Mouse (Mus musculus) heart, embryonic 14.5 days (tissue): ENCODE measurements around the gene Ahdc1. TPM values are rescaled to one million over a fixed set of nuclear protein-coding genes. Genes with fewer than 3 reads are reported as not detected.

Experiments
- ATAC-seq: fragments of 200-750 bp; cut with Nextera tagmentation; 2 replicates; pipeline ENCODE4 v1.8.0; 2017; ENCODE audit warnings: low read depth, moderate TSS enrichment; ENCODE audit not compliant: insufficient number of reproducible peaks, insufficient read depth, low FRiP score
- H3K27ac ChIP-seq, 2 experiments: fragments of 200-500 bp in 1 of 2; fragments of 300-500 bp in 1 of 2; sonication (generic) in 1 of 2; replicated peaks in 1 of 2; 2 replicates each; pipeline ENCODE4 v1.5.1; 2012 to 2014; ENCODE audit warnings: low read depth in 2 of 2, low read length in 2 of 2, control low read depth in 1 of 2, mild to moderate bottlenecking in 1 of 2, mixed read lengths in 1 of 2; ENCODE audit not compliant: control insufficient read depth in 1 of 2, insufficient read depth in 1 of 2
- H3K27me3 ChIP-seq: fragments of 300-500 bp; sonication (generic); 2 replicates; pipeline ENCODE4 v1.6.1; 2014; ENCODE audit warnings: mild to moderate bottlenecking, low read length, control low read depth; ENCODE audit not compliant: control insufficient read depth, insufficient read depth
- H3K36me3 ChIP-seq: fragments of 300-500 bp; sonication (generic); 2 replicates; pipeline ENCODE4 v1.6.1; 2014; ENCODE audit warnings: mild to moderate bottlenecking, control low read depth, low read length, mixed read lengths; ENCODE audit not compliant: control insufficient read depth, insufficient read depth
- H3K4me1 ChIP-seq, 2 experiments: fragments of 200-500 bp in 1 of 2; fragments of 300-500 bp in 1 of 2; sonication (generic) in 1 of 2; 2 replicates each; pipeline ENCODE4 v1.6.1; 2012 to 2014; ENCODE audit warnings: low read length in 2 of 2, control low read depth in 1 of 2, mixed read lengths in 1 of 2; ENCODE audit not compliant: control insufficient read depth in 2 of 2, insufficient read depth in 2 of 2
- H3K4me2 ChIP-seq: fragments of 300-500 bp; sonication (generic); 2 replicates; pipeline ENCODE4 v1.6.1; 2014; ENCODE audit warnings: mild to moderate bottlenecking, low read length
- H3K4me3 ChIP-seq, 2 experiments: fragments of 200-500 bp in 1 of 2; fragments of 300-500 bp in 1 of 2; sonication (generic) in 1 of 2; 2 replicates each; pipeline ENCODE4 v1.5.1; 2012 to 2014; ENCODE audit warnings: low read length in 2 of 2, mild to moderate bottlenecking in 2 of 2, control low read depth in 1 of 2, low read depth in 1 of 2, moderate library complexity in 1 of 2; ENCODE audit not compliant: control insufficient read depth in 1 of 2, insufficient read depth in 1 of 2
- H3K9ac ChIP-seq: fragments of 300-500 bp; sonication (generic); 2 replicates; pipeline ENCODE4 v1.6.1; 2014; ENCODE audit warnings: mild to moderate bottlenecking, low read length
- H3K9me3 ChIP-seq: fragments of 300-500 bp; sonication (generic); 2 replicates; pipeline ENCODE4 v1.6.1; 2016; ENCODE audit warnings: low read length, control low read depth; ENCODE audit not compliant: control insufficient read depth
- WGBS: fragments of 180-500 bp; shearing (Covaris S2); extraction: QIAGEN DNeasy Blood & Tissue Kit; methylation state at CpG from one replicate; pipeline ENCODE4 v1.1.7; 2014; 5-methylcytosine and 5-hydroxymethylcytosine counted together
- polyA plus RNA-seq: library from polyadenylated mRNA; unstranded; fragments of >200 nt; fragmentation: Nextera tagmentation; extraction: Ambion mirVana; gene quantifications from 2 replicates; pipeline ENCODE4 v1.2.1, GENCODE M21; 2014

Gene Ahdc1
- polyA plus RNA-seq, 1 experiment from 2014 or later: 9.0 TPM

- ATAC-seq: no peak
- Histone ChIP-seq H3K27ac (peak overlapping the region in 1 of 2 experiments; percentile 79; a peak in 1 of 4 replicates), H3K4me1 (peaks cover 54 to 78% of the 10 kb centered on the region in 2 experiments), H3K27me3 (no peaks in the 10 kb centered on the region), H3K36me3 (peaks cover 16% of the 10 kb centered on the region), H3K9ac (peak overlapping the region; percentile 54), H3K4me3 (no peak overlapping the region), H3K4me2 (no peak overlapping the region), H3K9me3 (no peaks in the 10 kb centered on the region)
- WGBS: 2% methylated on average over 2 of the region's 2 CpGs
Observed at GRCm38 (mm10) chr4:133026826-133027375, 15.8 kb downstream of the Ahdc1 start.

DNA sequence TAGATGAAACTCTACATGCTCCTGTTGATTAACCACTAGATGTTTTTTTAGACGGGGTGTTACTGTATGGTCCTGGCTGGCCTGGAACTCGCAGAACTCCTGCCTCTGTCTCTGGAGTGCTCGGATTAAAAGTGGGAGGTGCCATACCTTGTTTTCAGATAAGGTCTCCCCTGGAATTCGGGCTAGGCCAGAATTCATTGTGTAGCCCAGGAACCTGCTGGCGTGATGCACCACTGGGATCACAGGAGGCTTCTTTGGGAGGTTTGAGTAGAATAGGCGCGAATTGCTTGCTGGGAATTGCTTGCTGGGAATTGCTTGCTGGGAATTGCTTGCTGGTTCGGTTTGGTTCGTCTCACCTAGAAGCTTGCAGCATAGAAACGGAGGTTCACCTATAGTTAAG is 16.7 kb downstream of the Ahdc1 start:
- H3K4me1 ChIP-seq: peaks cover 47 to 70% of the 10 kb centered on the region in 2 experiments
- no peak overlapping the region for H3K4me2 ChIP-seq
- 43% methylated on average over 10 of the region's 10 CpGs for WGBS
- H3K9ac ChIP-seq: 0 out of 2 replicates have a peak overlapping the region, but pooled peaks have one; percentile 9
- H3K27me3 ChIP-seq: no peaks in the 10 kb centered on the region
- H3K36me3 ChIP-seq: peaks cover 21% of the 10 kb centered on the region
- no peak for ATAC-seq
- H3K27ac ChIP-seq: peak overlapping the region in 1 of 2 experiments; percentile 79; a peak in 1 of 4 replicates
- no peaks in the 10 kb centered on the region for H3K9me3 ChIP-seq
- H3K4me3 ChIP-seq: no peak overlapping the region

DNA sequence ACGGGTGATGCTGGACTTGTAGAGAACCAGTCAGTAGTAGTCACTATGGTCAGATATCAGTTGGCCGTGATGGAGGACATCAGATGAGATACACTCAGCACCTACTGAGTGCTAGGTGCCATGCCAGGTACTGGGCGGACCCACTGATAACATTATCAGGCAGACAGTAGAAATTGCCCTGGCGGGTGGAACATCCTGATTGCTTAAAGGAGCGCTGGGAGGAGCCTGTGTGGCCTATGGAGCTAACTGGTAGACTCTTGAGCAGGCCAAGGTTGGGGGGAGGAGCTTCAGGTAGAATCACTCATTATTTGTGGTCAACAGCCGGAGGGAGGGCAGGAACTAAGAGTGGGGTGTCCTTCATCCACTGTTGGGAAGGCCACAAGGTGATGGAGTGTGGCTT is 17.1 kb downstream of the Ahdc1 start:
- no peaks in the 10 kb centered on the region for H3K27me3 ChIP-seq
- WGBS: 67% methylated on average over 6 of the region's 6 CpGs
- no peaks in the 10 kb centered on the region for H3K9me3 ChIP-seq
- H3K36me3 ChIP-seq: peaks cover 21% of the 10 kb centered on the region
- no peak overlapping the region for H3K4me3 ChIP-seq
- no peak for ATAC-seq
- H3K4me1 ChIP-seq: peaks cover 43 to 65% of the 10 kb centered on the region in 2 experiments
- no peak overlapping the region for H3K4me2 ChIP-seq
- 0 out of 4 replicates have a peak overlapping the region, but pooled peaks of 1 of the 2 experiments have one; percentile 11 for H3K27ac ChIP-seq
- 0 out of 2 replicates have a peak overlapping the region, but pooled peaks have one; percentile 9 for H3K9ac ChIP-seq

- Histone ChIP-seq H3K9me3 (no peaks in the 10 kb centered on the region), H3K4me1 (peaks cover 37 to 58% of the 10 kb centered on the region in 2 experiments), H3K9ac (no peak overlapping the region), H3K36me3 (peaks cover 21% of the 10 kb centered on the region), H3K4me2 (no peak overlapping the region), H3K4me3 (no peak overlapping the region), H3K27ac (no peak overlapping the region), H3K27me3 (no peaks in the 10 kb centered on the region)
- 83% methylated on average over 6 of the region's 6 CpGs for WGBS
- no peak for ATAC-seq
Observed at GRCm38 (mm10) chr4:133028875-133029274, 17.8 kb downstream of the Ahdc1 start.

DNA sequence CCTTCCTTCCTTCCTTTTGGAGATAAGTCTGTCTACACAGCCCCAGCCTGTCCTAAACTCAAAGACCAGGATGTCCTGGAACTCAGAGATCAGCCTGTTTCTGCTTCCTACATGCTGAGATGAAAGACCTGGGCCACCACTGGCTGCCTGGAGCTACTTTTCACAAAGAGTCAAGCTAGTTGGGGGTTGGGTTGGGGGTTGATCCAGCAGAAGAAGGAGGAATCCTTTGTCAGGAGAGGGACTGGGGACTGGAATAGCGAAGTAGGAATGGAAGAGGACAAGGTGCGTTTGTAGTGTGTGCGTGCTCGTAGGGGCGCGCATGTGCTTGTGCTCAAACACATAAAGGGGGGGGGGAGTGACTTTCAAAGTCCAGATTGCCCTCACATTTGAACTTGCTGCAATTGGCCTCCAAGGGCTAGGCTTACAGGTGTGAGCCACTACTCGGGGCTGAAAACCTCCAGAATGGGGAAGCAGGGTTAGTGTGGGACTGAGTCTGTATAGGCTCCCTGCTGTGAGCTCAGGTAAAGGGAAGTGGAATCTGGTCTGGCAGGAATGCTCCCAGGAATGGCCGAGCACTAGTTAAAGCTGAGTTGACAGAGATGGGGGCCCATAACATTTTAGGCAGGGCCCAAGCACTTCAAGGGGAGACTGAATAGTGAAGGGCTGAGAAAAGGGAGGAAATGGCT is 21.5 kb downstream of the Ahdc1 start:
- no peak overlapping the region for H3K4me3 ChIP-seq
- H3K4me1 ChIP-seq: peaks cover 32 to 57% of the 10 kb centered on the region in 2 experiments
- ATAC-seq: no peak
- H3K9ac ChIP-seq: no peak overlapping the region
- H3K27ac ChIP-seq: no peak overlapping the region
- no peak overlapping the region for H3K4me2 ChIP-seq
- peaks cover 13% of the 10 kb centered on the region; the same call in 1 of the 2 replicates for H3K36me3 ChIP-seq
- 92% methylated on average over 8 of the region's 8 CpGs for WGBS
- H3K9me3 ChIP-seq: no peaks in the 10 kb centered on the region
- no peaks in the 10 kb centered on the region for H3K27me3 ChIP-seq

DNA sequence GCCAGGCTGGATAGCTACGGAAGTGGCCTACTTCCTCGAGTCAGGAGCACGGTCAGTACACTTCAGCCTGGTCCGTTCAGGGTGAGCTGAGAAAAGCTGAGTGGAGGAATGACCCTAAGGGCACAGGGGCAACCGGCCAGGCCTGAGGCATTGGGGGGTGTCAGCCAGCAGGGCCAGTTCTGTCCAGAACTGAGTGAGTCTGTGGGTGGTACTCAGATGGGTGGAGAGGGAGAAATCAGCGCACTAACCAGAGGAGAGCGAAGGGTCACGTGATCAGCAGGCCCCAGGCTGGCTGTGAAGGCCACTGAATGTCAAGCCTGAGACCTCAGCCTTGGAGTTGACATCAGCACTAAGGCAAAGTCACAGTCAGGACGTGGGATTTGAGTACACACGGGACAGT is 23.4 kb downstream of the Ahdc1 start:
- Histone ChIP-seq H3K4me1 (peaks cover 24 to 52% of the 10 kb centered on the region in 2 experiments), H3K9me3 (no peaks in the 10 kb centered on the region), H3K27me3 (no peaks in the 10 kb centered on the region), H3K36me3 (peaks cover 10% of the 10 kb centered on the region; the same call in 1 of the 2 replicates), H3K27ac (peak overlapping the region in 1 of 2 experiments; percentile 65; a peak in 2 of 4 replicates), H3K4me2 (no peak overlapping the region), H3K4me3 (no peak overlapping the region), H3K9ac (peak overlapping the region; percentile 28; the same call in 1 of the 2 replicates)
- WGBS: 45% methylated on average over 10 of the region's 10 CpGs
- no peak for ATAC-seq

GRCm38 (mm10) chr4:133035446-133035845 is 24.4 kb downstream of the Ahdc1 start:
- no peak for ATAC-seq
- H3K36me3 ChIP-seq: 0 out of 2 replicates have a peak, but pooled peaks cover 4% of the 10 kb centered on the region
- whole genome bisulfite sequencing: 62% methylated on average over 1 of the region's 1 CpGs
- peak overlapping the region; percentile 12; the same call in 1 of the 2 replicates for H3K9ac ChIP-seq
- H3K4me2 ChIP-seq: no peak overlapping the region
- no peak overlapping the region for H3K4me3 ChIP-seq
- peak overlapping the region; percentile 55 to 65 for H3K27ac ChIP-seq
- H3K27me3 ChIP-seq: no peaks in the 10 kb centered on the region
- H3K4me1 ChIP-seq: peaks cover 26 to 49% of the 10 kb centered on the region in 2 experiments
- H3K9me3 ChIP-seq: no peaks in the 10 kb centered on the region
